Mouse (Mus musculus) embryonic facial prominence, embryonic 12.5 days (tissue): ENCODE results near the gene Wnt1. TPM values are rescaled to one million over a fixed set of nuclear protein-coding genes. Genes with fewer than 3 reads are reported as not detected.

Source experiments
- ATAC-seq: fragments of 200-750 bp; cut with Nextera tagmentation; 2 replicates; pipeline ENCODE4 v1.8.0; 2017; ENCODE audit not compliant: insufficient number of reproducible peaks, insufficient read depth, low FRiP score, low TSS enrichment
- H3K27ac ChIP-seq: fragments of 300-500 bp; sonication (generic); 2 replicates; pipeline ENCODE4 v1.5.1; 2016; ENCODE audit warnings: mild to moderate bottlenecking
- H3K27me3 ChIP-seq: fragments of 300-500 bp; sonication (generic); 2 replicates; pipeline ENCODE4 v1.6.1; 2016; ENCODE audit warnings: mild to moderate bottlenecking, moderate library complexity
- H3K36me3 ChIP-seq: fragments of 300-500 bp; sonication (generic); 2 replicates; pipeline ENCODE4 v1.6.1; 2016; ENCODE audit warnings: mild to moderate bottlenecking
- H3K4me1 ChIP-seq: fragments of 300-500 bp; sonication (generic); 2 replicates; pipeline ENCODE4 v1.6.1; 2016
- H3K4me2 ChIP-seq: fragments of 300-500 bp; sonication (generic); replicated peaks from 2 replicates; pipeline ENCODE4 v1.6.1; 2016; ENCODE audit warnings: mild to moderate bottlenecking, moderate library complexity
- H3K4me3 ChIP-seq: fragments of 300-500 bp; sonication (generic); 2 replicates; pipeline ENCODE4 v1.5.1; 2016; ENCODE audit warnings: mild to moderate bottlenecking
- H3K9ac ChIP-seq: fragments of 300-500 bp; sonication (generic); 2 replicates; pipeline ENCODE4 v1.6.1; 2016; ENCODE audit warnings: mild to moderate bottlenecking, moderate library complexity
- H3K9me3 ChIP-seq: fragments of 300-500 bp; sonication (generic); 2 replicates; pipeline ENCODE4 v1.6.1; 2016; ENCODE audit warnings: mild to moderate bottlenecking, moderate library complexity
- WGBS: fragments of 180-500 bp; shearing (Covaris S2); methylation state at CpG from one replicate; pipeline ENCODE4 v1.1.7; 2016; 5-methylcytosine and 5-hydroxymethylcytosine counted together
- polyA plus RNA-seq: library from polyadenylated mRNA; unstranded; fragments of >200 nt; fragmentation: Nextera tagmentation; extraction: Ambion mirVana; gene quantifications from 2 replicates; pipeline ENCODE4 v1.2.1, GENCODE M21; 2016

Wnt1 gene
- polyA plus RNA-seq, 1 experiment from 2014 or later, result 0.38 TPM

- peaks cover 40% of the 10 kb centered on the region for H3K36me3 ChIP-seq
- H3K4me2 ChIP-seq, result peak within 1 kb of the TSS; percentile 61
- H3K27me3 ChIP-seq, result no peaks in the 10 kb centered on the region
- ATAC-seq, result peak; percentile 93
- no peaks in the 10 kb centered on the region for H3K9me3 ChIP-seq
- H3K4me1 ChIP-seq, result peaks cover 20% of the 10 kb centered on the region; the same call in 1 of the 2 replicates
- peak within 1 kb of the TSS; percentile 84 for H3K4me3 ChIP-seq
- peak within 1 kb of the TSS; percentile 93 for H3K27ac ChIP-seq
- WGBS, result under 1% methylated on average over 63 of the region's 66 CpGs
- H3K9ac ChIP-seq, result peak within 1 kb of the TSS; percentile 77
These were observed 41.4 kb downstream of the Wnt1 start, which contains the start of gene Prkag1 for GRCm38 (mm10) chr15:98830736-98831683. TSS of gene Prkag1 (minus strand) at chr15:98831521.

DNA sequence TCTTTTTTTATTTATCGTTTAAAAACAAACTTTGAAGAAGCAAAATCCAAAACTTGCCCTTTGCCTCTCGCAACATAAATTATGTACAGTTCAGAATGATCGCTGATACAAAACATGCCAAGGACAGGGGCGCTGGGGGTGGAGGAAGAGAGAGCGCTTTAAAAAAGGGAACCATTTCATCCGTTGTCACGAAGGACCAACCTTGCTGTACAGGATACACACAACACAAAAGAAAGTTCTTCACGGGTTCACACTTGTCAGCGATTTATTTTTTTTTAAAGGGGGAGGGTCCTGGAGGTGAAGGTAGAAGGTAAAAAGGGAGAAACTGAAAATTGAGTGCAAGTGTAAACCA is 42.0 kb downstream of the Wnt1 start:
- Histone ChIP-seq H3K36me3 (peaks cover 46% of the 10 kb centered on the region), H3K9me3 (no peaks in the 10 kb centered on the region), H3K4me1 (peaks cover 20% of the 10 kb centered on the region; the same call in 1 of the 2 replicates), H3K9ac (peak overlapping the region; percentile 77; the same call in 1 of the 2 replicates), H3K4me2 (peak overlapping the region; percentile 61), H3K4me3 (peak overlapping the region; percentile 84), H3K27me3 (no peaks in the 10 kb centered on the region), H3K27ac (peak overlapping the region; percentile 93)
- ATAC-seq, result no peak
- WGBS, result 19% methylated on average over 9 of the region's 9 CpGs

DNA sequence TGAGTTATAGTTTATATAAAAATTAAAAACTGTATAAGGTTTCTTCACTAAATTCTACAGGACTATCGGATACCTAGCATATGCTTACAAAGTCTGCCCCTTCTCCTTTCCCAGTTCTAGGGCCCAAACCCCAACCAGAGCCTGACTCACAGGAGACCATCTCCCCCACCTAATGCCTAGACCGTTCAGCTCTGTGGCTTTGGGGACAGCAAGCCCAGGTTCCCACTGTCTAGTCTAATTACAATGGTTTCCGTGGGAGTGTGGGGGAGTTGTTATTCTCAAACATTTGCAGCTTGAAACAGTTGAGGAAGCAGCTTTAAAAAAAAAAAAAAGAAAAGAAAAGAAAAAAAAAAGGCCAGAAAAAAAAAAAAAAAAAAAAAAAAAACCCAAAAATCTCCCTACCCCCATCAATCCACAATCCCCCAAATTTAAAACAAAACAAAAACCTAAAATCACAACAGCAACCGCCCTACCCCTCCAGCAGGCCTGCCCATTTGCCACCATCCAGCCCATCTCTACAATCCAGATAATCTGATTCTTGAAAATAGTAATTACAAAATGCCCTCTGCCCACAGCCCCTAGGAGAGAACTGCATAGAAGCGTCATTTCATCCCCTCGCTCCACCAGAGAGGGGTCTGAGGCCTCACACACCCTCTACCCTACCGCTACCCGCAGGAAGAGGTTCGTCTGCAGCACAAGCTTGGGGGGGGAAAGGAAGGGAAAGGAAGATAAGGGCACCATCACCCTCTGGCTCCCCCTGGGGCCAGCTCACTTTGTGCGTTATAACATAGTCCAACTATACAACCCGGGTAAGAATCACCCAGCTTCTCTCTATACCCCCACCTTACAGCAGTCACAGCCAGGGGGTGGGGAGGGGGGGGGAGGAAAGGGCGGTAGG is 42.8 kb downstream of the Wnt1 start:
- ATAC-seq, result no peak
- 63% methylated on average over 12 of the region's 12 CpGs for WGBS
- H3K4me1 ChIP-seq, result peaks cover 20% of the 10 kb centered on the region; the same call in 1 of the 2 replicates
- no peak overlapping the region for H3K4me2 ChIP-seq
- H3K9ac ChIP-seq, result no peak overlapping the region
- H3K4me3 ChIP-seq, result no peak overlapping the region
- H3K27me3 ChIP-seq, result no peaks in the 10 kb centered on the region
- H3K27ac ChIP-seq, result peak overlapping the region; percentile 93; the same call in 1 of the 2 replicates
- H3K36me3 ChIP-seq, result peaks cover 54% of the 10 kb centered on the region
- no peaks in the 10 kb centered on the region for H3K9me3 ChIP-seq

- Histone ChIP-seq H3K4me1 (peaks cover 20% of the 10 kb centered on the region; the same call in 1 of the 2 replicates), H3K9ac (no peak overlapping the region), H3K36me3 (peaks cover 57% of the 10 kb centered on the region), H3K4me3 (no peak overlapping the region), H3K27me3 (no peaks in the 10 kb centered on the region), H3K27ac (no peak overlapping the region), H3K4me2 (no peak overlapping the region), H3K9me3 (no peaks in the 10 kb centered on the region)
- no peak for ATAC-seq
- WGBS, result 84% methylated on average over 11 of the region's 11 CpGs
These were observed 43.6 kb downstream of the Wnt1 start for GRCm38 (mm10) chr15:98833281-98833680.

DNA sequence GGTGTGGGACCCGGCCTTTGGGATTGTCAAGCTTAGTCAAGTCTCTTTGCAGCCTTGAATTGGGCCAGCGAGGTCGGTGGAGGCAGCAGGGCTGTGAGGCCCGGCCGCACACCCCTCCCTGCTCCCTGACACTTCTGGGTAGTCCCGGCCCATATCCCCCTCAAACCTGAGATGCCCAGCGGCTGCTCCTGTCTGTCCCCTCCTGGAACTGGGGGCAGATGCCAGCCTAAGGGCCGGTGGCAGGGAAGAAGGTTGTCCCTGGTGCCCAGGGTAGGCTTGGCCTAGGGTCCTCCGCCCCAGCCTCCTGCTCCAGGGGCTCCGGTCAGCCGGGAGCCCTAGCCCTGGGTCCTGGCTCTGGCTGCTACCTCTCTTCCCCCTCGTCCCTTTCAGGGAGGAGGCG is 44.4 kb downstream of the Wnt1 start:
- Histone ChIP-seq H3K36me3 (peaks cover 65% of the 10 kb centered on the region), H3K9ac (no peak overlapping the region), H3K4me1 (peaks cover 20% of the 10 kb centered on the region; the same call in 1 of the 2 replicates), H3K27me3 (no peaks in the 10 kb centered on the region), H3K4me2 (no peak overlapping the region), H3K4me3 (no peak overlapping the region), H3K27ac (no peak overlapping the region), H3K9me3 (no peaks in the 10 kb centered on the region)
- 86% methylated on average over 13 of the region's 13 CpGs for WGBS
- ATAC-seq, result no peak

GRCm38 (mm10) chr15:98835291-98835690 is 45.6 kb downstream of the Wnt1 start:
- peaks cover 9% of the 10 kb centered on the region; the same call in 1 of the 2 replicates for H3K4me1 ChIP-seq
- ATAC-seq, result no peak
- no peaks in the 10 kb centered on the region for H3K27me3 ChIP-seq
- no peaks in the 10 kb centered on the region for H3K9me3 ChIP-seq
- H3K9ac ChIP-seq, result no peak overlapping the region
- no peak overlapping the region for H3K4me3 ChIP-seq
- WGBS, result 94% methylated on average over 14 of the region's 14 CpGs
- H3K36me3 ChIP-seq, result peaks cover 77% of the 10 kb centered on the region
- no peak overlapping the region for H3K27ac ChIP-seq
- H3K4me2 ChIP-seq, result no peak overlapping the region

GRCm38 (mm10) chr15:98837006-98837742 is 47.5 kb downstream of the Wnt1 start:
- Histone ChIP-seq H3K36me3 (peaks cover 96% of the 10 kb centered on the region), H3K4me2 (no peak overlapping the region), H3K4me3 (no peak overlapping the region), H3K4me1 (peaks cover 4% of the 10 kb centered on the region; the same call in 1 of the 2 replicates), H3K27me3 (no peaks in the 10 kb centered on the region), H3K27ac (no peak overlapping the region), H3K9ac (no peak overlapping the region), H3K9me3 (no peaks in the 10 kb centered on the region)
- WGBS, result 94% methylated on average over 21 of the region's 21 CpGs
- ATAC-seq, result no peak

GRCm38 (mm10) chr15:98837743-98838103 is 48.1 kb downstream of the Wnt1 start:
- Histone ChIP-seq H3K27me3 (no peaks in the 10 kb centered on the region), H3K4me2 (no peak overlapping the region), H3K36me3 (peaks cover 100% of the 10 kb centered on the region), H3K4me1 (0 out of 2 replicates have a peak, but pooled peaks cover 2% of the 10 kb centered on the region), H3K9me3 (no peaks in the 10 kb centered on the region), H3K27ac (no peak overlapping the region), H3K4me3 (no peak overlapping the region), H3K9ac (no peak overlapping the region)
- no peak for ATAC-seq
- 79% methylated on average over 4 of the region's 4 CpGs for WGBS

DNA sequence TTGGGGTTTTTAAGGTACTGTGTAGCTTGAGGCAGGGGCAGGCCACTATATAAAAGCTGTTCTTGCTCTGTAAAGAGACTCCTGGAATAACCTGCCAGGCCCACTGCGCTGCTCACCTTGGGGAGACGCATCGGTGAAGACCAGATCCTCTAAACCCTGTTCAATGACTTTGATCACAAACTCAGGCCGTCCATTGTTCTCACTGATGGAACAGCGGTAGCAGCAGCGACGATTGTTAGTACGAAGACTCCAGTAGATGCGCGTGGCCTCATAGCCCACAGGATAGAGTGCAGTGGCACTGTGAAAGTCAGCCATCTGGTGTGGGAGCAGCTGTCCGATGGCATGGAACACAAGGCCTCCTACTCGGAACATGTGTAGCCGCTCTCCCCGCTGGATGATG is 49.5 kb downstream of the Wnt1 start:
- no peak overlapping the region for H3K9ac ChIP-seq
- ATAC-seq, result no peak
- H3K27me3 ChIP-seq, result no peaks in the 10 kb centered on the region
- no peak overlapping the region for H3K4me2 ChIP-seq
- H3K36me3 ChIP-seq, result peaks cover 100% of the 10 kb centered on the region
- no peaks in the 10 kb centered on the region for H3K4me1 ChIP-seq
- H3K27ac ChIP-seq, result no peak overlapping the region
- H3K4me3 ChIP-seq, result no peak overlapping the region
- WGBS, result 97% methylated on average over 14 of the region's 14 CpGs
- no peaks in the 10 kb centered on the region for H3K9me3 ChIP-seq

DNA sequence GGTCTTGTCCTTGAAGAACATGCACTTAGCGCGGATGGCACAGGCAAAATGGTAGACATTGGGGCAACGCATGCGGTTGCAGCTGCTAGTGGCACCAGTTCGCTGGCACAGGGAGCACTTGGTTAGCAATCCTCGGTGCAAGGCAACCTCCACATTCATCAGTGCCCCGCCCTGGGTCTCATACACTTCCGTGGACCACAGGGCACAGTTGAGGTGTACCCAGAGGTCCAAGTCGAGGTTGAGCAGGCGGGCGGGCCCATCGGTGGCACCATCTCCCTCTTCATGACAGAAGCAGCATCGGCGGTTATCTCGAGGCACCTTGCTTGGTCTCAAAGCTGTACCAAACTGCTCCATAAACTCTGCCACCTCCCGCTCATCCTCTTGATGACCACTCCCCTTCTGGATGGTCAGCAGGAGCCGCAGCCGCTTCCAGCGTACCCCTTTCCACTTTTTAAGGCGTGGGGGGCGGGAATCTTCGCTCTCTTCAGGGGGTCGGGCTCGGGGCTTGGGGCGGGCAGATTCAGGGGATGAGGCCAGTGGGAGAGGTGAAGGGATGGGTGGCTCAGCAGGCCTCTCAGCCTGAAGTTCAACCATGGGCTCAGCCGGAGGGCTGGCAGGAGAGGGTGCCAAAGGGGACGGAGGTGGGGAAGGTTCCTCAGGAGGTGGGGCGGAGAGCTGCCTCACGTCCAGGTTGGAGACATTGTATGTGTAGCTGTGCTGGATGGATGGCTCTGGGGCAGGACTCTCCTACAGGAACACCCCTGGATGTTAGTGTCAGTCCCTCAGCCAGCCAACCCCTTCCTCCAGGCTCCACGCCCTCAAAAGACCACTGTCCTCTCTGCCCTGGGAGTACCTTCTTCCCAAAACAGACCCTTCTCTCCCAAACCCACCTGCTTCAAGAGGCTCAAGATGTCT is 50.3 kb downstream of the Wnt1 start:
- Histone ChIP-seq H3K9ac (no peak overlapping the region), H3K4me2 (no peak overlapping the region), H3K4me1 (no peaks in the 10 kb centered on the region), H3K4me3 (no peak overlapping the region), H3K27ac (no peak overlapping the region), H3K9me3 (no peaks in the 10 kb centered on the region), H3K36me3 (peaks cover 100% of the 10 kb centered on the region), H3K27me3 (no peaks in the 10 kb centered on the region)
- 93% methylated on average over 30 of the region's 30 CpGs for WGBS
- ATAC-seq, result no peak
